Mouse (Mus musculus): Measurements from ENCODE around the gene Foxf1. TPM values are rescaled to one million over a fixed set of nuclear protein-coding genes. Genes with fewer than 3 reads are reported as not detected.

The Foxf1 gene
- total RNA-seq, 2 experiments from 2014 or later: 0.36 to 0.38 TPM

- DNase-seq (ENCODE audit: low spot score in 2 of 2): no peak
Observed at GRCm38 (mm10) chr8:121082218-121083092, 1.7 kb upstream of the Foxf1 start.

- DNase-seq (ENCODE audit: low spot score in 2 of 2): peak; percentile 69
Observed at GRCm38 (mm10) chr8:121083093-121083935, 872 bp upstream of the Foxf1 start.

GRCm38 (mm10) chr8:121083936-121084209 is 313 bp upstream of the Foxf1 start:
- DNase-seq (ENCODE audit: low spot score in 2 of 2): no peak

DNA sequence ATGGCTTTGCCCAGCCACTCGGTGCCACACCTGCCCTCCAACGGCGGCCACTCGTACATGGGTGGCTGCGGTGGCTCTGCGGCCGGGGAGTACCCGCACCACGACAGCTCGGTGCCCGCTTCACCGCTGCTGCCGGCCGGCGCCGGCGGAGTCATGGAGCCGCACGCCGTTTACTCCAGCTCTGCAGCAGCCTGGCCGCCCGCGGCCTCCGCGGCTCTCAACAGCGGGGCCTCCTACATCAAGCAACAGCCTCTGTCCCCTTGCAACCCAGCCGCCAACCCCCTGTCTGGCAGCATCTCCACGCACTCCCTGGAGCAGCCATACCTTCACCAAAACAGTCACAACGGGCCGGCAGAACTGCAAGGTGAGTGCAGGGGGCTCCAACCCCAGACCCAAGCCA is 825 bp downstream of the Foxf1 start:
- no peak for DNase-seq (ENCODE audit: low spot score in 2 of 2)

- no peak for DNase-seq (ENCODE audit: low spot score in 2 of 2)
Observed at GRCm38 (mm10) chr8:121085561-121085960, 1.4 kb downstream of the Foxf1 start.

GRCm38 (mm10) chr8:121086004-121086900 is 2.1 kb downstream of the Foxf1 start:
- DNase-seq (ENCODE audit: low spot score in 2 of 2): no peak

DNA sequence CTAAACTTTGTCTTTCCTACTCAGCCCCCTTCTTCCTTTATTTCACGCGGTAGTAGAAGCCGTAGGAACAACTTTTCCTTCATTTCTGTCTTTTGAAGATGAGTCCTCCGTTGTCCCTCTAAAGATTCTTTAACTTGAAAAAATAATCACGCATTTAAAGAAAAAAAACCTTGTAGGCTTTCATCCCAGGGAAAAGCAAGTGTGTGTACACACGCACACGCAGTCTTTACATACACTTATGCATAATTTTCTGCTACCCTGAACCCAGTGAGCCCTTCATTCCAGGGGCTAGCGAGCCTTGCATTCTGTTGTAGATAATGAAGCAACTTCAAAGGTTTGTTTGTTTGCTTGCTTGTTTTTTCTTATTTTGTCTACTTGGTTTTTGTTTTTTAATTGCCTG is 4.1 kb downstream of the Foxf1 start:
- no peak for DNase-seq (ENCODE audit: low spot score in 2 of 2)

DNA sequence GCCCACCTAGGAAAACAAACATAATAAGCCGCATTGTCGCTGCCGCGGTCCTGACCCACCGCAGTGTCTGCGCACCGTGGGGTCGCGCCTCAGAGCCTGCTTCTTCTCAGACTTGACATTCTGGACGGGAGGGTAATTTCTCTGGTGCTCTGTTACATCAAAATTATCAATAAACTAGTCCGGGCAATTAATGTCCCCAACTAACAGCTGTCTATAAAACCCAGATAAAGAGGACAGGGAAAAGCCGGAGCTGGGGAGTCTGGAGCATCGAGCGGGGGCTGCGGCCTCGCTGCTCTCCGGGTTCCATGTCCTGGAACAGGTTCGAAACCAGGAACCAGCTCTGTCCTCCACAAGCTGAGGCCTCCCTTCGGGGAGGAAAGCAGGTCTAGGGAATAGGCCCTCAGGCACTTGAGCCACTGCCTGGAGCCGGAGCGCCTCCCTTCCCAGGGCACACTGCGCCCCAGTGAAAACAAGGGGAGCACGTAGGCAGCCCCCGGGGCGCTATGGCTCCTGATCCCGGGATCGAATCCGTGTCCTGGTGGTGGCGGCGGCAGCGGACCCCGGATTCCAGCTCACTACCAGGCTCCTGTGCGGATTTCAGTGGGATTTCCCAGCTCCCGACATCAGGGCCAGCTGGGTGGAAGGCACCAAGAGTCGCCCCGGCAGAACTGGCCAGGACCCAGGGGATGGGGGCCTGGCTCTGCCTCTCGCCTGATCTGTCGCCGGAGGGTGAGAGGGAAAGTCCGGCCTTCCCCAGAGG is 4.9 kb downstream of the Foxf1 start:
- DNase-seq (ENCODE audit: low spot score in 2 of 2): no peak

GRCm38 (mm10) chr8:121089631-121090380 is 5.6 kb downstream of the Foxf1 start:
- no peak for DNase-seq (ENCODE audit: low spot score in 2 of 2)

DNA sequence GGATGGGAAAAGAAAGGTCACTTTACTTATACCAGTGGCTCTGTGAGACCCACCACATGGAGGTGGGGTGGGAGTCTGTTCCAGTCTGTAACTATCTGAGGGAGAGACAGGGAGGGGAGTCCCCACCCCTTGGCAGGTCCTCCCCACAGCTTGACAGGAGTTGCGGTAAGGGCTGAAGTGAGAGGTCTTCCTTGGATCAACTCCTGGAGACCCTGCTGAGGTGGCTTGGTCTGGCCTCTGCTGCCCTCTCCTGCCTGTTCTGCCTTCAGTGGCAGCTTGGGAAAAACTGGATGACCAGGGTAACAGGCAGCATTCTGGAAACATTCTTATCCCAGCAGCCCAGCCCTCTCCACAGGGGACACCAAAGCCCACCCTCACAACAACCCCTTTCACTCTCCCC is 6.5 kb downstream of the Foxf1 start:
- DNase-seq (ENCODE audit: low spot score in 2 of 2): no peak

GRCm38 (mm10) chr8:121092141-121092540 is 8.0 kb downstream of the Foxf1 start:
- DNase-seq (ENCODE audit: low spot score in 2 of 2): no peak

DNA sequence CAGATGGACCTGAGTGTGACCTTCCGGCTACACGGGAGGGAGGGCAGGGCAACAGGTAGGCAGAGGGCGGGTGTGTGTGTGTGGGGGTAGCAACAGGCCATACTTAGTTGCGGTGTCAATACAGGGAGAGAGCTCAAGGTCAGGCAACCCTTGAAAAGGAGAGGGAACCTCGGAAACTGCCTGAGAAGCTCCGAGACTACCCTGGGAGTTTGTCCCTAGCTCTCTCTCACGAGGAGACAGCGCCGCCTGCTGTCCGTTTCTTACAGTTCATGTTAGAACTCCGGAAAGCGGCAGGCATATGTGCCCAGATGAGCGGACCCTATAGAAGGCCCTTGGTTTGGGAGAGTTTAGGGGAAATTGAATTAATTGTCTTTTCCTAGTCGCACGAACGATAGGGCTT is 8.4 kb downstream of the Foxf1 start:
- peak; percentile 81 to 89 for DNase-seq (ENCODE audit: low spot score in 2 of 2)

GRCm38 (mm10) chr8:121093496-121093895 is 9.3 kb downstream of the Foxf1 start:
- no peak for DNase-seq (ENCODE audit: low spot score in 2 of 2)

GRCm38 (mm10) chr8:121104049-121104818 is 20.0 kb downstream of the Foxf1 start:
- DNase-seq (ENCODE audit: low spot score in 2 of 2): peak; percentile 81

GRCm38 (mm10) chr8:121107668-121108656 is 23.8 kb downstream of the Foxf1 start, which contains the start of gene Mthfsd:
Gene Mthfsd (minus strand): TSS chr8:121108392.
- DNase-seq (ENCODE audit: low spot score in 2 of 2): peak; percentile 98 to 99

DNA sequence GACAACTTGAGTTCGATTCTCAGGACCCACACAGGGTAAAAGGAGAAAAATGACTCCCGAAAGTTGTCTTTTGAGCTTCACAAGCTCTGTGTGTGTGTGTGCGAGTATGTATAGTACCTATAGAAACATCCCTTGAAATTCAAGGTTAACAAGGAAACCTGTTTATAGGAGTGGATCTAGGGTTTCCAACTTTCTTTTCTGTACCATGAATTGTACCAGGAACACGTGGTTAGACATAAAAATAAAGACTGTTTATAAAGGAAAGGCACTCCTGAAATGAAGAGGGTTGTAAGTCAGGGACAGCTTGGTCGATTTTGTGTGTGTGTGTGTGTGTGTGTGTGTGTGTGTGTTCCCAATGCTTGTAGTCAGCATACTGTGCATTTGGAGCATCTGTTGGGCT is 24.5 kb downstream of the Foxf1 start:
- no peak for DNase-seq (ENCODE audit: low spot score in 2 of 2)

DNA sequence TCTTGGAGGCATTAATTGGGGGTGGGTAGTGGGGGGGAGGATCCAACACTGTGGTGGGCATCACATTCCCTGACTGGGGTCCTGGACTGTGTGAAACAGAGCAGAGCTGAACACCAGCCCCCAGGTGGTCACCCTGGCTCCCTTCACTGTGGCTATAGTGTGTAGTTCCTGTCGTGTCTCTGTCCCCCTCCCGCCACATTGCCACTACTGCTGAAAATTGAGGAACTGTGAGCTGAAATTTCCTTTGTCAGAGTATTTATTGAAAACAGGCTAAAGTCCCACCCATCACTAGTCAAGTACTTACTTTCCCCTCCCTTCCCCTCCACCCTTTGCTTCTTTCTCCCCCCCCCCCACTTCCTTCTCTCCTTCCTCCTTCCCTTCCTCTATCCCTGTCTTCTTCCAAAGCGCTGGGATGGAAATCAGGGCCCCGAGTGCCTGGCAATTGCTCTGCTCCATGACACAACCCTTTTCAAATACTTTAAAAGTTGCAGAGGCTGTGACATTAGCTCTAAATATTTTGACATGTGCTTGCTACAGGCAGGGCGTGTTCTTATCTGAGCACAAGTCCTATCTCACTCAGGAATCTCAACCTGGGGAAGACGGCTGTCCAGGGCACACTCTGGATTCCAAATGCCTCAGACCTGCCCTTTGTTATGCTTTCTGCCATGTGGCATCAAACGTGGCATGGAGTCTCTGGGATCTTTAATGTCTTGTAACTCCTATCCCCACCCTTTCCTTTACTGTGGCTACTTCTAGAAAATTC is 27.1 kb downstream of the Foxf1 start:
- no peak for DNase-seq (ENCODE audit: low spot score in 2 of 2)

All from adrenal gland, adult 18-20 months (tissue).